ENCODE assay signal across 9 mouse cellular contexts in genomic region chr9:60865866-60866265, GRCm38 (mm10).
DNase-seq lines count a peak whose midpoint lies in the region; ATAC-seq and TF ChIP-seq lines count a peak whose summit lies in the region.
"Had no signal": no experiment of that assay in that cellular context is flagged by ENCODE, and none has a peak within 500 bp of the region (broad histone marks: within the 10 kb centered on the region; RNA-seq: fewer than 3 reads in every experiment).

No protein-coding gene starts in this region.

- H3K9me3 ChIP-seq in heart, embryonic 13.5 days = no peaks in the 10 kb centered on the region

- H3K4me3 ChIP-seq in gastrocnemius, adult 2 months = peak overlapping the region; percentile 64
- no peak overlapping the region for H3K4me3 ChIP-seq in cerebellum, adult 2 months (replicated peaks; ENCODE audit: insufficient read depth, low read depth, low read length)
- H3K4me3 ChIP-seq in heart, embryonic 13.5 days = no peak overlapping the region
- peak overlapping the region; percentile 2 for H3K4me3 ChIP-seq in lung, adult 2 months (replicated peaks; ENCODE audit: extremely low read depth, low read depth, low read length)

- no peak for TF ChIP-seq CTCF in gastrocnemius, adult 2 months (IDR thresholded peaks at IDR 0.05)
- no peak for TF ChIP-seq CTCF in cerebellum, adult 2 months (IDR thresholded peaks at IDR 0.05; ENCODE audit: borderline replicate concordance, insufficient read depth, low read depth, low read length)
- TF ChIP-seq CTCF in lung, adult 2 months (IDR thresholded peaks at IDR 0.05; ENCODE audit: insufficient read depth, low read length) = no peak

- WGBS in cerebellum, adult 2 months = 15% methylated on average over 4 of the region's 4 CpGs
- WGBS in heart, embryonic 13.5 days = 47% methylated on average over 4 of the region's 4 CpGs
- 59% methylated on average over 4 of the region's 4 CpGs for WGBS in lung, adult 2 months

- intact Hi-C loops in gastrocnemius, adult 2 months (cut with DNase I) = no loop called here

- no peak for DNase-seq in gastrocnemius, adult 2 months
- no peak for DNase-seq in gastrocnemius, postnatal 10 days
- DNase-seq in cerebellum, adult 2 months = peak; percentile 43 to 55
- no peak for DNase-seq in lung, adult 2 months
- no peak for DNase-seq in spleen, adult 18-20 months
- no peak for DNase-seq in frontal cortex, adult 2 months (ENCODE audit: extremely low spot score in 1 of 2, low spot score in 1 of 2)

- no peak for TF ChIP-seq POLR2A in cerebellum, adult 2 months (IDR thresholded peaks at IDR 0.05; ENCODE audit: borderline replicate concordance, insufficient read depth, low read length)
- TF ChIP-seq POLR2A in lung, adult 2 months (IDR thresholded peaks at IDR 0.05; ENCODE audit: borderline replicate concordance, extremely low read depth, low read depth, low read length) = no peak; the same call in 1 of the 2 replicates

- no peak for ATAC-seq in heart, embryonic 13.5 days (ENCODE audit: extremely low read depth, insufficient number of reproducible peaks, low FRiP score, low TSS enrichment)
- ATAC-seq in frontal cortex, adult (ENCODE audit: low TSS enrichment) = no peak

- no peak overlapping the region; the same call in 1 of the 2 replicates for H3K4me2 ChIP-seq in heart, embryonic 13.5 days

- no peak overlapping the region for H3K9ac ChIP-seq in heart, embryonic 13.5 days
- H3K9ac ChIP-seq: liver, embryonic 14.5 days had no signal

- peaks cover 5% of the 10 kb centered on the region; the same call in 1 of the 2 replicates for H3K4me1 ChIP-seq in cerebellum, adult 2 months (ENCODE audit: control insufficient read depth, insufficient read depth, low read length)
- 0 out of 2 replicates have a peak, but pooled peaks cover 3% of the 10 kb centered on the region for H3K4me1 ChIP-seq in heart, embryonic 13.5 days
- peaks cover 4% of the 10 kb centered on the region for H3K4me1 ChIP-seq in lung, adult 2 months (ENCODE audit: control insufficient read depth, insufficient read depth, low read length)

- H3K27me3 ChIP-seq in cerebellum, adult 2 months (ENCODE audit: control insufficient read depth, insufficient read depth, low read length) = no peaks in the 10 kb centered on the region
- H3K27me3 ChIP-seq in heart, embryonic 13.5 days (replicated peaks) = no peaks in the 10 kb centered on the region

- peaks cover 80% of the 10 kb centered on the region for H3K36me3 ChIP-seq in heart, embryonic 13.5 days

- H3K27ac ChIP-seq in gastrocnemius, adult 2 months = peak overlapping the region; percentile 86
- no peak overlapping the region for H3K27ac ChIP-seq in cerebellum, adult 2 months (ENCODE audit: insufficient read depth, low read length)
- H3K27ac ChIP-seq in heart, embryonic 13.5 days (replicated peaks) = peak overlapping the region; percentile 70
- H3K27ac ChIP-seq: liver, embryonic 14.5 days had no signal

Comparison
In these comparisons a context has a peak if more than half of its experiments do, and no peak if none do; other contexts are left out.
1. DNase-seq: peak in cerebellum, adult 2 months (2 of 2); none in gastrocnemius, adult 2 months (single experiment), gastrocnemius, postnatal 10 days (single experiment), lung, adult 2 months (single experiment), spleen, adult 18-20 months (0 of 2) and frontal cortex, adult 2 months (0 of 2).
2. H3K4me3 ChIP-seq: peak in gastrocnemius, adult 2 months (single experiment) and lung, adult 2 months (single experiment); none in cerebellum, adult 2 months (single experiment) and heart, embryonic 13.5 days (single experiment).